Mouse (Mus musculus) heart, adult 2 months (tissue): ENCODE measurements around the gene Dusp6.
"Not testable (repeated sequence)": the region's sequence is repeated elsewhere in the genome, so short reads cannot be mapped to it uniquely, and the experiment has no call there.

Experiments used
- CTCF ChIP-seq: fragments of 200-600 bp; IDR thresholded peaks from 2 replicates; pipeline ENCODE4 v1.8.1; 2022; ENCODE audit warnings: antibody characterized with exemption, mild to moderate bottlenecking, moderate library complexity
- EP300 ChIP-seq: fragments of 200-500 bp; IDR thresholded peaks from 2 replicates; pipeline ENCODE4 v1.6.1; 2011; ENCODE audit warnings: low read depth, low read length, control low read depth; ENCODE audit not compliant: insufficient read depth
- POLR2A ChIP-seq: fragments of 200-500 bp; IDR thresholded peaks from 2 replicates; pipeline ENCODE4 v1.6.1; 2011; ENCODE audit warnings: mild to moderate bottlenecking, low read depth, low read length, control low read depth; ENCODE audit not compliant: insufficient read depth

GRCm38 (mm10) chr10:99216570-99216969 lies 46.5 kb upstream of the Dusp6 start:
- TF ChIP-seq POLR2A, CTCF, EP300: not testable (repeated sequence)
